Mouse (Mus musculus) heart, embryonic 15.5 days (tissue): Measurements from ENCODE around the gene Itga3. TPM values are rescaled to one million over a fixed set of nuclear protein-coding genes. Genes with fewer than 3 reads are reported as not detected.

ENCODE experiments used
- ATAC-seq: fragments of 200-750 bp; cut with Nextera tagmentation; replicated peaks from 2 replicates; pipeline ENCODE4 v1.8.0; 2017; ENCODE audit warnings: low read depth, moderate TSS enrichment; ENCODE audit not compliant: insufficient number of reproducible peaks, insufficient read depth, low FRiP score
- H3K27ac ChIP-seq: fragments of 300-500 bp; sonication (generic); 2 replicates; pipeline ENCODE4 v1.5.1; 2015; ENCODE audit warnings: mild to moderate bottlenecking, inconsistent platforms
- H3K27me3 ChIP-seq: fragments of 300-500 bp; sonication (generic); 2 replicates; pipeline ENCODE4 v1.6.1; 2015; ENCODE audit warnings: inconsistent platforms
- H3K36me3 ChIP-seq: fragments of 300-500 bp; sonication (generic); 2 replicates; pipeline ENCODE4 v1.6.1; 2015; ENCODE audit warnings: mild to moderate bottlenecking, inconsistent platforms
- H3K4me1 ChIP-seq: fragments of 300-500 bp; sonication (generic); replicated peaks from 2 replicates; pipeline ENCODE4 v1.6.1; 2015; ENCODE audit warnings: inconsistent platforms
- H3K4me2 ChIP-seq: fragments of 300-500 bp; sonication (generic); 2 replicates; pipeline ENCODE4 v1.6.1; 2015; ENCODE audit warnings: inconsistent platforms, mild to moderate bottlenecking, moderate library complexity
- H3K4me3 ChIP-seq: fragments of 300-500 bp; sonication (generic); 2 replicates; pipeline ENCODE4 v1.5.1; 2015; ENCODE audit warnings: mild to moderate bottlenecking, inconsistent platforms
- H3K9ac ChIP-seq: fragments of 300-500 bp; sonication (generic); 2 replicates; pipeline ENCODE4 v1.6.1; 2015; ENCODE audit warnings: mild to moderate bottlenecking, inconsistent platforms
- H3K9me3 ChIP-seq: fragments of 300-500 bp; sonication (generic); replicated peaks from 2 replicates; pipeline ENCODE4 v1.6.1; 2016; ENCODE audit warnings: inconsistent platforms
- WGBS: fragments of 180-500 bp; shearing (Covaris S2); methylation state at CpG from one replicate; pipeline ENCODE4 v1.1.7; 2015; ENCODE audit warnings: mixed read lengths; 5-methylcytosine and 5-hydroxymethylcytosine counted together
- polyA plus RNA-seq: library from polyadenylated mRNA; unstranded; fragments of >200 nt; fragmentation: Nextera tagmentation; extraction: Ambion mirVana; gene quantifications from 2 replicates; pipeline ENCODE4 v1.2.1, GENCODE M21; 2015

The Itga3 gene
- polyA plus RNA-seq, 1 experiment from 2014 or later = 9.7 TPM

- Histone ChIP-seq H3K4me2 (no peak overlapping the region), H3K9ac (no peak overlapping the region), H3K4me1 (peaks cover 24% of the 10 kb centered on the region), H3K4me3 (no peak overlapping the region), H3K27me3 (peaks cover 12% of the 10 kb centered on the region; the same call in 1 of the 2 replicates), H3K27ac (no peak overlapping the region), H3K36me3 (no peaks in the 10 kb centered on the region), H3K9me3 (0 out of 2 replicates have a peak, but pooled peaks cover 4% of the 10 kb centered on the region)
- ATAC-seq = peak; percentile 28; the same call in 1 of the 2 replicates
- 31% methylated on average over 23 of the region's 23 CpGs for WGBS
Observed at GRCm38 (mm10) chr11:95106440-95107236, 30.0 kb upstream of the Itga3 start.

- H3K4me1 ChIP-seq = peaks cover 24% of the 10 kb centered on the region
- H3K27me3 ChIP-seq = peaks cover 12% of the 10 kb centered on the region; the same call in 1 of the 2 replicates
- peak overlapping the region; percentile 69 for H3K4me2 ChIP-seq
- 0 out of 2 replicates have a peak overlapping the region, but pooled peaks have one; percentile 48 for H3K27ac ChIP-seq
- 0 out of 2 replicates have a peak, but pooled peaks cover 4% of the 10 kb centered on the region for H3K9me3 ChIP-seq
- WGBS = 1% methylated on average over 25 of the region's 25 CpGs
- H3K9ac ChIP-seq = peak overlapping the region; percentile 24
- peak overlapping the region; percentile 40 for H3K4me3 ChIP-seq
- H3K36me3 ChIP-seq = no peaks in the 10 kb centered on the region
- peak; percentile 32; the same call in 1 of the 2 replicates for ATAC-seq
Observed at GRCm38 (mm10) chr11:95105274-95105874, 28.8 kb upstream of the Itga3 start.

GRCm38 (mm10) chr11:95104266-95104665, 27.7 kb upstream of the Itga3 start:
- no peak overlapping the region for H3K9ac ChIP-seq
- H3K4me2 ChIP-seq = no peak overlapping the region
- H3K4me1 ChIP-seq = peaks cover 24% of the 10 kb centered on the region
- H3K36me3 ChIP-seq = no peaks in the 10 kb centered on the region
- peaks cover 12% of the 10 kb centered on the region; the same call in 1 of the 2 replicates for H3K27me3 ChIP-seq
- H3K9me3 ChIP-seq = 0 out of 2 replicates have a peak, but pooled peaks cover 4% of the 10 kb centered on the region
- H3K4me3 ChIP-seq = no peak overlapping the region
- H3K27ac ChIP-seq = no peak overlapping the region
- no peak for ATAC-seq
- 42% methylated on average over 6 of the region's 6 CpGs for WGBS

GRCm38 (mm10) chr11:95102161-95102904, 25.7 kb upstream of the Itga3 start:
- Histone ChIP-seq H3K36me3 (no peaks in the 10 kb centered on the region), H3K4me3 (no peak overlapping the region), H3K4me2 (no peak overlapping the region), H3K9ac (no peak overlapping the region), H3K27ac (no peak overlapping the region), H3K4me1 (peaks cover 28% of the 10 kb centered on the region), H3K9me3 (0 out of 2 replicates have a peak, but pooled peaks cover 4% of the 10 kb centered on the region), H3K27me3 (peaks cover 12% of the 10 kb centered on the region; the same call in 1 of the 2 replicates)
- ATAC-seq = no peak
- WGBS = 88% methylated on average over 19 of the region's 19 CpGs

- ATAC-seq = no peak
- Histone ChIP-seq H3K27me3 (peaks cover 7% of the 10 kb centered on the region; the same call in 1 of the 2 replicates), H3K9me3 (0 out of 2 replicates have a peak, but pooled peaks cover 4% of the 10 kb centered on the region), H3K4me2 (no peak overlapping the region), H3K36me3 (no peaks in the 10 kb centered on the region), H3K27ac (no peak overlapping the region), H3K4me3 (no peak overlapping the region), H3K9ac (no peak overlapping the region), H3K4me1 (peaks cover 34% of the 10 kb centered on the region)
- 36% methylated on average over 16 of the region's 16 CpGs for WGBS
Observed at GRCm38 (mm10) chr11:95101071-95101788, 24.6 kb upstream of the Itga3 start.

- 52% methylated on average over 3 of the region's 3 CpGs for WGBS
Observed at GRCm38 (mm10) chr11:95100393-95100792, 23.8 kb upstream of the Itga3 start.

GRCm38 (mm10) chr11:95098346-95099095, 21.9 kb upstream of the Itga3 start:
- 79% methylated on average over 5 of the region's 5 CpGs for WGBS
- H3K9ac ChIP-seq = no peak overlapping the region
- no peaks in the 10 kb centered on the region for H3K36me3 ChIP-seq
- peaks cover 21% of the 10 kb centered on the region for H3K4me1 ChIP-seq
- H3K9me3 ChIP-seq = 0 out of 2 replicates have a peak, but pooled peaks cover 4% of the 10 kb centered on the region
- no peak for ATAC-seq
- H3K4me3 ChIP-seq = no peak overlapping the region
- H3K27ac ChIP-seq = no peak overlapping the region
- H3K27me3 ChIP-seq = no peaks in the 10 kb centered on the region
- no peak overlapping the region for H3K4me2 ChIP-seq

More at GRCm38 (mm10) chr11:95100393-95100792, 23.8 kb upstream of the Itga3 start:
- H3K27me3 ChIP-seq = no peaks in the 10 kb centered on the region
- H3K4me3 ChIP-seq = no peak overlapping the region
- H3K27ac ChIP-seq = no peak overlapping the region
- ATAC-seq = no peak
- 0 out of 2 replicates have a peak, but pooled peaks cover 4% of the 10 kb centered on the region for H3K9me3 ChIP-seq
- no peak overlapping the region for H3K4me2 ChIP-seq
- H3K4me1 ChIP-seq = peaks cover 30% of the 10 kb centered on the region
- H3K9ac ChIP-seq = no peak overlapping the region
- H3K36me3 ChIP-seq = no peaks in the 10 kb centered on the region

- Histone ChIP-seq H3K4me1 (peaks cover 23% of the 10 kb centered on the region), H3K27ac (no peak overlapping the region)
Observed at GRCm38 (mm10) chr11:95097889-95098288, 21.3 kb upstream of the Itga3 start.

GRCm38 (mm10) chr11:95096608-95097373, 20.2 kb upstream of the Itga3 start:
- H3K27ac ChIP-seq = peak overlapping the region; percentile 46
- WGBS = 49% methylated on average over 4 of the region's 4 CpGs
- H3K4me3 ChIP-seq = no peak overlapping the region
- peak overlapping the region; percentile 6; the same call in 1 of the 2 replicates for H3K4me2 ChIP-seq
- peak; percentile 37 for ATAC-seq
- H3K9me3 ChIP-seq = no peaks in the 10 kb centered on the region
- no peaks in the 10 kb centered on the region for H3K36me3 ChIP-seq
- H3K9ac ChIP-seq = no peak overlapping the region
- H3K4me1 ChIP-seq = peaks cover 24% of the 10 kb centered on the region
- H3K27me3 ChIP-seq = no peaks in the 10 kb centered on the region

More at GRCm38 (mm10) chr11:95097889-95098288, 21.3 kb upstream of the Itga3 start:
- ATAC-seq = no peak
- H3K36me3 ChIP-seq = no peaks in the 10 kb centered on the region
- no peaks in the 10 kb centered on the region for H3K9me3 ChIP-seq
- H3K4me2 ChIP-seq = no peak overlapping the region
- WGBS = 65% methylated on average over 6 of the region's 6 CpGs
- no peaks in the 10 kb centered on the region for H3K27me3 ChIP-seq
- H3K9ac ChIP-seq = no peak overlapping the region
- no peak overlapping the region for H3K4me3 ChIP-seq
